Mouse (Mus musculus) intestine, embryonic 16.5 days (tissue): Measurements from ENCODE around the gene Mrps18a. TPM values are rescaled to one million over a fixed set of nuclear protein-coding genes. Genes with fewer than 3 reads are reported as not detected.

ENCODE experiments used
- ATAC-seq: fragments of 200-750 bp; cut with Nextera tagmentation; 2 replicates; pipeline ENCODE4 v1.8.0; 2017; ENCODE audit warnings: moderate TSS enrichment, moderate library complexity
- H3K27ac ChIP-seq: fragments of 300-500 bp; sonication (generic); 2 replicates; pipeline ENCODE4 v1.5.1; 2014; ENCODE audit warnings: mild to moderate bottlenecking, low read length
- H3K27me3 ChIP-seq: fragments of 300-500 bp; sonication (generic); replicated peaks from 2 replicates; pipeline ENCODE4 v1.6.1; 2014; ENCODE audit warnings: low read length, control low read depth, mixed read lengths; ENCODE audit not compliant: control insufficient read depth, insufficient read depth
- H3K36me3 ChIP-seq: fragments of 300-500 bp; sonication (generic); 2 replicates; pipeline ENCODE4 v1.6.1; 2014; ENCODE audit warnings: low read length, control low read depth; ENCODE audit not compliant: control insufficient read depth, insufficient read depth
- H3K4me1 ChIP-seq: fragments of 300-500 bp; sonication (generic); 2 replicates; pipeline ENCODE4 v1.6.1; 2014; ENCODE audit warnings: low read length, control low read depth, mixed read lengths; ENCODE audit not compliant: control insufficient read depth, insufficient read depth
- H3K4me2 ChIP-seq: fragments of 300-500 bp; sonication (generic); 2 replicates; pipeline ENCODE4 v1.6.1; 2014; ENCODE audit warnings: low read depth, low read length, control low read depth
- H3K4me3 ChIP-seq: fragments of 300-500 bp; sonication (generic); 2 replicates; pipeline ENCODE4 v1.5.1; 2014; ENCODE audit warnings: mild to moderate bottlenecking, low read length
- H3K9ac ChIP-seq: fragments of 300-500 bp; sonication (generic); 2 replicates; pipeline ENCODE4 v1.6.1; 2014; ENCODE audit warnings: low read depth, low read length
- H3K9me3 ChIP-seq: fragments of 300-500 bp; sonication (generic); 2 replicates; pipeline ENCODE4 v1.6.1; 2016; ENCODE audit warnings: low read length, control low read depth; ENCODE audit not compliant: control insufficient read depth
- WGBS: fragments of 180-500 bp; shearing (Covaris S2); extraction: QIAGEN DNeasy Blood & Tissue Kit; methylation state at CpG from one replicate; pipeline ENCODE4 v1.1.7; 2014; 5-methylcytosine and 5-hydroxymethylcytosine counted together
- polyA plus RNA-seq: library from polyadenylated mRNA; unstranded; fragments of >200 nt; fragmentation: Nextera tagmentation; extraction: Ambion mirVana; gene quantifications from 2 replicates; pipeline ENCODE4 v1.2.1, GENCODE M21; 2015

Mrps18a gene
- polyA plus RNA-seq, 1 experiment from 2014 or later = 164 TPM

DNA sequence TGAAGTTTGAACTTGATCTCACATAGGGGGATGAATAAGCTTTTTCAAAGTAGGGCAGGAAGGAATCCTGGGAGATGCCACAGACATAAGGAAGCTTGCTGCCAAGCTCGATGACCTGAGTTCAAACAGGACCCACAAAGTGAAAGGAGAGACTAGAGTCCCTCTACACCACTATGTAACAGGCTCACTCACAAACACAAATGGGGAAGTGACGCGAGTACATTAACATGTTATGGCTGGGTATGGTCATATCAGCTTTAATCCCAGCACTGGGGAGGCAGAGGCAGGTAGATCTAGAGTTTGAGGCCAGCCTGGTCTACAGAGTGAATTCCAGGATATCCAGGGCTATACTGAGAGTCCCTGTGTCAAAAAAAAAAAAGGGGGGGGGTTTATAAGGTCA is 43.5 kb downstream of the Mrps18a start:
- no peak for ATAC-seq
- H3K36me3 ChIP-seq = no peaks in the 10 kb centered on the region
- H3K9me3 ChIP-seq = no peaks in the 10 kb centered on the region
- peaks cover 7% of the 10 kb centered on the region for H3K4me1 ChIP-seq
- no peak overlapping the region for H3K9ac ChIP-seq
- H3K27me3 ChIP-seq = no peaks in the 10 kb centered on the region
- 88% methylated on average over 3 of the region's 3 CpGs for WGBS
- H3K4me3 ChIP-seq = no peak overlapping the region
- H3K4me2 ChIP-seq = no peak overlapping the region
- no peak overlapping the region for H3K27ac ChIP-seq

DNA sequence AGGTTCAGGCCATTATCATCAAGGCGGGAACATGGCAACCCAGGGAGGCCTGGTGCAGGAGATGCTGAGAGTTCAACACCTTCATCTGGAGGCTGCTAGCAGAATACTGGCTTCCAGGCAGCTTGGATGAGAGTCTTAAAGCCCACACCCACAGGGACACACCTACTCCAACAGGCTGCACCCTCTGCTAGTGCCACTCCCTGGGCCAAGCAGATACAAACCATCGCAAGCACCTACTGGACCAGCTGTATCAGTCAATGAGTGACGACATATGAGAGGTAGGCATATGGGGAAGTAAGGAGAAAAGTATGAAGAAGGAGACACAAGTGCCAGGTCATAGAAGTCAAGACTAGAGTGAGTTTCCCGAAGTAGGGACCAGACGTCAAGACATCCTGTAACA is 45.9 kb downstream of the Mrps18a start:
- H3K4me3 ChIP-seq = no peak overlapping the region
- no peaks in the 10 kb centered on the region for H3K27me3 ChIP-seq
- no peak overlapping the region for H3K9ac ChIP-seq
- peaks cover 14% of the 10 kb centered on the region for H3K4me1 ChIP-seq
- 82% methylated on average over 5 of the region's 5 CpGs for WGBS
- no peak overlapping the region for H3K4me2 ChIP-seq
- H3K36me3 ChIP-seq = no peaks in the 10 kb centered on the region
- H3K27ac ChIP-seq = no peak overlapping the region
- H3K9me3 ChIP-seq = no peaks in the 10 kb centered on the region
- no peak for ATAC-seq

- Histone ChIP-seq H3K36me3 (no peaks in the 10 kb centered on the region), H3K4me2 (no peak overlapping the region), H3K27me3 (no peaks in the 10 kb centered on the region), H3K9me3 (no peaks in the 10 kb centered on the region), H3K4me3 (no peak overlapping the region), H3K4me1 (peaks cover 19% of the 10 kb centered on the region), H3K27ac (no peak overlapping the region), H3K9ac (no peak overlapping the region)
- ATAC-seq = no peak
- WGBS = 85% methylated on average over 8 of the region's 8 CpGs
These were observed 46.3 kb downstream of the Mrps18a start for GRCm38 (mm10) chr17:46157131-46157530.

DNA sequence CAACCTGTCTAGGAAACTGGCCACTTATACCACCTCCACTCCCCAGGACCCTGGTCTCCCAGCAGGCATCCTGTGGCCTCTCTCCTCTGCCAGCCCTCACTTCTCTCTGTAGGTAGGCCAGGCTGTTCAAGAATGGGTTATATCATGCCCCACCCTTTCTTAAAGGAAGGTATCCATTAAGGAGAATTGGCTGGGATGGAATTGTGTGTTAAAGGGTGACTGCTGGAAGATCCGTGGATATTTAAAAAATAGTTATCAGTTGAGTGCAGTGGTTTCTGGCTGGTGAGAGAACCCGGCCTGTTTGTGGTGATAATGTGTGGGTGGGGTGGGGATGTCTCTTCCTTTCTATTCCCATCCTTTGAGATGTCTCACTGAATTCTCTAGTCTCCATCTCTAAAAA is 48.5 kb downstream of the Mrps18a start:
- Histone ChIP-seq H3K27me3 (no peaks in the 10 kb centered on the region), H3K4me2 (peak overlapping the region; percentile 76; the same call in 1 of the 2 replicates), H3K4me1 (peaks cover 24% of the 10 kb centered on the region), H3K9me3 (no peaks in the 10 kb centered on the region), H3K9ac (no peak overlapping the region), H3K4me3 (peak overlapping the region; percentile 78; the same call in 1 of the 2 replicates), H3K27ac (peak overlapping the region; percentile 94; the same call in 1 of the 2 replicates), H3K36me3 (0 out of 2 replicates have a peak, but pooled peaks cover 3% of the 10 kb centered on the region)
- no peak for ATAC-seq
- 56% methylated on average over 2 of the region's 2 CpGs for WGBS

GRCm38 (mm10) chr17:46160090-46160662 is 49.4 kb downstream of the Mrps18a start:
- Histone ChIP-seq H3K4me3 (peak overlapping the region; percentile 78), H3K9me3 (no peaks in the 10 kb centered on the region), H3K9ac (peak overlapping the region; percentile 70), H3K4me1 (peaks cover 24% of the 10 kb centered on the region), H3K27ac (peak overlapping the region; percentile 94), H3K27me3 (no peaks in the 10 kb centered on the region), H3K4me2 (peak overlapping the region; percentile 76), H3K36me3 (0 out of 2 replicates have a peak, but pooled peaks cover 7% of the 10 kb centered on the region)
- ATAC-seq = peak; percentile 72
- under 1% methylated on average over 16 of the region's 16 CpGs for WGBS

DNA sequence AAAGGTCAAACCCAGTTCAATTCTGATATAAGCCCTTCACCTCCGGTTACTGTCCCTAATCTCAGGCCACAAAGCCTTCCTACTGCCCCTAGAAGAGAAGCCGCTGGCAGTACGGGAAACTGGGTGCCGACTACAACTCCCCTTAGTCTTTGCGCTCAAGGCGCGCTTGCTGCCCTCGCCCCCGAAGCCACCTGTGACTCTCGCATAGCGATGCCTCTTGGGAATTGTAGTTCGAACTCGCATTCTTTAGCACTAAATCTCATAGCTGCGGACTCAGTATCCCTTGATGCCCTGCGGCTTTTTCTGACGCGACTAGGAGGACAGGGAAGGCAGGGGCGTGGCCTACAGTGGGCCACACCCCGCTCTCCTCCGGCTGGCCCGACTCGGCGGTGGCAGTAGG is 49.9 kb downstream of the Mrps18a start, which contains the start of gene Gtpbp2:
Gene Gtpbp2 (plus strand): TSS at position 347 of the 400 bp plus-strand sequence.
- no peaks in the 10 kb centered on the region for H3K27me3 ChIP-seq
- 0 out of 2 replicates have a peak, but pooled peaks cover 7% of the 10 kb centered on the region for H3K36me3 ChIP-seq
- peak within 1 kb of the TSS; percentile 86 for H3K9ac ChIP-seq
- WGBS = 0% methylated on average over 23 of the region's 23 CpGs
- H3K4me3 ChIP-seq = peak within 1 kb of the TSS; percentile 78
- ATAC-seq = peak; percentile 92
- peak within 1 kb of the TSS; percentile 76 for H3K4me2 ChIP-seq
- H3K9me3 ChIP-seq = no peaks in the 10 kb centered on the region
- peaks cover 24% of the 10 kb centered on the region for H3K4me1 ChIP-seq
- H3K27ac ChIP-seq = peak within 1 kb of the TSS; percentile 94

- Histone ChIP-seq H3K4me2 (peak overlapping the region; percentile 70), H3K4me3 (peak overlapping the region; percentile 78), H3K36me3 (0 out of 2 replicates have a peak, but pooled peaks cover 8% of the 10 kb centered on the region), H3K9ac (peak overlapping the region; percentile 86), H3K9me3 (no peaks in the 10 kb centered on the region), H3K4me1 (peaks cover 24% of the 10 kb centered on the region), H3K27me3 (no peaks in the 10 kb centered on the region), H3K27ac (peak overlapping the region; percentile 77)
- peak; percentile 21 for ATAC-seq
- WGBS = under 1% methylated on average over 19 of the region's 19 CpGs
These were observed 50.4 kb downstream of the Mrps18a start for GRCm38 (mm10) chr17:46161179-46161578.

DNA sequence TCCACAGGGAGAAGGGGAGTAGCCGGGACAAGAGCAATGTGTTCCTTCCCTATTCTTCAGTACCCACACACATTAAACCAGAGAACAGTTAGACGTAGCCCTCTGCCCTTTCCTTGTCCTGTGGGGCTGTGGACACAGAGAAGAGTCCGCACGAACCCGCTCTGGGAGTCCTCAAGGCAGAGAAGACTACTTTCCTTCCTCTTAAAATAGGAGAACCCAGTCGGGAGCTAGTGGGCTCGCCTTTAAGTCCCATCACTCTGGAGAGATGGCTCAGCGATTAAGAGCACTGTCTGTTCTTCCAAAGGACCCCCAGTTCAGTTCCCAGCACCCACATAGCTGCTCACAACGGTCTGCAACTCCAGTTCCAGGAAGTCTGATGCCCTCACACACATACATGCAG is 50.9 kb downstream of the Mrps18a start:
- H3K4me2 ChIP-seq = peak overlapping the region; percentile 70
- H3K4me1 ChIP-seq = peaks cover 24% of the 10 kb centered on the region
- no peak for ATAC-seq
- 52% methylated on average over 9 of the region's 9 CpGs for WGBS
- peaks cover 13% of the 10 kb centered on the region; the same call in 1 of the 2 replicates for H3K36me3 ChIP-seq
- no peaks in the 10 kb centered on the region for H3K9me3 ChIP-seq
- H3K27ac ChIP-seq = peak overlapping the region; percentile 77
- H3K27me3 ChIP-seq = no peaks in the 10 kb centered on the region
- H3K9ac ChIP-seq = peak overlapping the region; percentile 86
- H3K4me3 ChIP-seq = peak overlapping the region; percentile 78

- Histone ChIP-seq H3K9me3 (no peaks in the 10 kb centered on the region), H3K36me3 (peaks cover 19% of the 10 kb centered on the region), H3K27me3 (no peaks in the 10 kb centered on the region), H3K9ac (0 out of 2 replicates have a peak overlapping the region, but pooled peaks have one; percentile 4), H3K4me1 (peaks cover 24% of the 10 kb centered on the region), H3K4me2 (peak overlapping the region; percentile 26; the same call in 1 of the 2 replicates), H3K27ac (peak overlapping the region; percentile 65; the same call in 1 of the 2 replicates), H3K4me3 (peak overlapping the region; percentile 20; the same call in 1 of the 2 replicates)
- ATAC-seq = no peak
- WGBS = 82% methylated on average over 7 of the region's 7 CpGs
These were observed 51.8 kb downstream of the Mrps18a start for GRCm38 (mm10) chr17:46162551-46162950.
